Mouse (Mus musculus) ES-E14 (cell line): ENCODE measurements around the gene Mrpl16.

ENCODE experiments used
- CHD2 ChIP-seq: IDR thresholded peaks from 2 replicates; pipeline ENCODE4 v1.6.1; 2014; ENCODE audit warnings: mild to moderate bottlenecking, low read depth, low read length, inconsistent platforms
- HCFC1 ChIP-seq: IDR thresholded peaks from 2 replicates; pipeline ENCODE4 v1.6.1; 2012; ENCODE audit warnings: low read length, inconsistent platforms, borderline replicate concordance; ENCODE audit not compliant: insufficient read depth
- MAFK ChIP-seq: IDR thresholded peaks from 2 replicates; pipeline ENCODE4 v1.6.1; 2014; ENCODE audit warnings: mild to moderate bottlenecking, low read depth, low read length, inconsistent platforms; ENCODE audit not compliant: insufficient read depth
- ZC3H11A ChIP-seq: IDR thresholded peaks from 2 replicates; pipeline ENCODE4 v1.6.1; 2012; ENCODE audit warnings: low read depth, mild to moderate bottlenecking, inconsistent platforms, low read length, borderline replicate concordance
- ZNF384 ChIP-seq: IDR thresholded peaks from 2 replicates; pipeline ENCODE4 v1.6.1; 2012; ENCODE audit warnings: low read depth, low read length, inconsistent platforms

DNA sequence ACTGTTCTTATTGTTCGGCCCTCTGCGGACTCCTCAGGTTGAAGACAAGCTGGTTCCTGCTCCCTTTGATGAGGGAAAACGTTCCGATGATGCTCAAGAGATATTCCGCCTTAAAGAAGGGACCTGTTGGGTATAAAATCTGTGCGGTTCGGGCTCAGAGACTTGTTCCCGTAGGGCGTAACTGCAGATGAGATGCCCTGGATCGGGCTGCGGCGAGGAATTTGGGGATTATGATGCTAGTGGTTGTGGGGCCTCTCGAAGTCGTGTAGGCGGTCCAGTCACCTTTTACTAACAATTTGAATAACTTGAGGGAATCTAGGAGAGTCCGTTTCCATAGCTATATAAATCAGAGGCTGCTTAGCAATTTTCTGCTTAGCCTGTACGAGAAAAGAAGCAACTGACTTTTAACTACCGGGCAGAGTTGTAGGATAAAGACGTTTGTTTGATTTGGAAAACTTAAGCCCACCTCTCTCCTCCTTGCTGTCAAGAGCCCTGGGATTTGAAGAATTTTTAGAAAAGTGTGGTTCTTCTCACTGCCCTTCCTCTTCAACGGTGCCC is 49.0 kb downstream of the Mrpl16 start, which contains the start of gene Stx3:
- TF ChIP-seq ZC3H11A = no peak
- no peak; the same call in 1 of the 2 replicates for TF ChIP-seq ZNF384
- no peak for TF ChIP-seq MAFK
- TF ChIP-seq HCFC1 = no peak
- no peak for TF ChIP-seq CHD2
